ENCODE assay signal across 8 mouse cellular contexts in the genomic region with DNA sequence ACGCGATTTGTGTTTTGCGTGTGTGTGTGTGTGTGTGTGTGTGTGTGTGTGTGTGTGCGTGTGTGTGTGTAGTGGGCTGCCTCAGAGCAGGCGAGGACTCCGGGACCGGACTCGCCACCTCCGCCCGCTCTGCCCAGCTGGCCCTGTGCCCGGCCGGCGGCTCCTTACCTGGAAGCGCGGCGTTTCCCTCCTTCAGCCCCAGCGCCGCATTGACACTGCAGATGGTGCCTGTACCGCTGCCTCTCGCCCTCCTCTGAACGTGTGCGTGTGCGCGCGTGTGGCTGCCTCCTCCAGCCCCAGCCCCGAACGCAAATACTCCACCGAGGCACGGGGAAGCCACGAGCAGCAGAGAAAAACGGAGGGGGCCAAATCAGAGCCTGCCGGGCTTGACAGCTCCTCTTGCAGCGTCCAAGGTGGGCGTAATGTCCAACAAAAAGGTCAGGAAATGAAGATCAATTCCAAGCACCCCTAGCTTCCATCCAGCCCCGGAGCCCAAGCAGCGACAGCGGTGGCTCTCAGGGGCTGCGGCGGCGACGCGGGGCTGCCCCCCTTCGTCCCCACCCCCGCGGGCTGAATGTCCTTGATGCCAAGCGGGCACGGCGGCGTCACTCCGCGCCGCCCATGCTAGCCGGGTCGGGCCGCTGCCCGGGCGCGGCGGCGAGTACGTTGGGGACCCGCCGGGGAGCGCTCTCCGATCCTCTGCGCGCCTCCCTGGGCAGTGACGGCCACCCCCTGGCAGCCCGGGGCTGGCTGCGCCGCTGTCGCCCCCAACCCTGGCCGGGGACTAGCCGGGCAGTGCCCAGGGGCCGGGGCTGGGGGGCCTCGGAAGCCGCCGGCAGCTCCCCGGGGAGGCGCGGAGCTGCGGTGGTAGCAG. TPM values are rescaled to one million over a fixed set of nuclear protein-coding genes. Genes with fewer than 3 reads are reported as not detected.
DNase-seq lines count a peak whose midpoint lies in the region; ATAC-seq lines count a peak whose summit lies in the region.

No protein-coding gene starts in this region.

- H3K36me3 ChIP-seq in heart, embryonic 10.5 days: no peaks in the 10 kb centered on the region
- H3K36me3 ChIP-seq in kidney, embryonic 14.5 days (ENCODE audit: control insufficient read depth, insufficient read depth, low read length): no peaks in the 10 kb centered on the region
- H3K36me3 ChIP-seq in limb, embryonic 15.5 days: no peaks in the 10 kb centered on the region
- no peaks in the 10 kb centered on the region for H3K36me3 ChIP-seq in neural tube, embryonic 11.5 days (ENCODE audit: control insufficient read depth, insufficient read depth, low read length)

- peak overlapping the region; percentile 97 for H3K4me3 ChIP-seq in heart, embryonic 10.5 days
- H3K4me3 ChIP-seq in kidney, embryonic 14.5 days (ENCODE audit: low read length): peak overlapping the region; percentile 72
- H3K4me3 ChIP-seq in limb, embryonic 15.5 days: peak overlapping the region; percentile 67
- peak overlapping the region; percentile 75 for H3K4me3 ChIP-seq in neural tube, embryonic 11.5 days (ENCODE audit: low read depth, low read length)

- peak overlapping the region; percentile 94 for H3K27ac ChIP-seq in heart, embryonic 10.5 days
- no peak overlapping the region for H3K27ac ChIP-seq in kidney, embryonic 14.5 days (ENCODE audit: low read depth, low read length)
- H3K27ac ChIP-seq in limb, embryonic 15.5 days: peak overlapping the region; percentile 75
- H3K27ac ChIP-seq in neural tube, embryonic 11.5 days (ENCODE audit: low read depth, low read length): peak overlapping the region; percentile 78

- peak; percentile 41 for DNase-seq in ovary, postnatal 36 days (ENCODE audit: low spot score)
- DNase-seq in ovary, adult 18-20 months (ENCODE audit: low spot score): no peak
- peak; percentile 55 for DNase-seq in embryo, embryonic 9.5 days (ENCODE audit: extremely low spot score)
- DNase-seq in heart, embryonic 10.5 days (ENCODE audit: low spot score): no peak
- peak; percentile 55 for DNase-seq in neural tube, embryonic 11.5 days (ENCODE audit: low spot score)

- H3K27me3 ChIP-seq in heart, embryonic 10.5 days (ENCODE audit: insufficient read depth, poor library complexity, severe bottlenecking): peaks cover 26% of the 10 kb centered on the region; the same call in 1 of the 2 replicates
- peaks cover 76% of the 10 kb centered on the region for H3K27me3 ChIP-seq in kidney, embryonic 14.5 days (ENCODE audit: control insufficient read depth, insufficient read depth, low read length)
- H3K27me3 ChIP-seq in limb, embryonic 15.5 days: peaks cover 83% of the 10 kb centered on the region
- peaks cover 18% of the 10 kb centered on the region for H3K27me3 ChIP-seq in neural tube, embryonic 11.5 days (ENCODE audit: control insufficient read depth, insufficient read depth, low read length)

- peak overlapping the region; percentile 100 for H3K4me2 ChIP-seq in kidney, embryonic 14.5 days (replicated peaks; ENCODE audit: low read depth, low read length)
- H3K4me2 ChIP-seq in limb, embryonic 15.5 days: peak overlapping the region; percentile 99
- H3K4me2 ChIP-seq in neural tube, embryonic 11.5 days (ENCODE audit: low read depth): peak overlapping the region; percentile 99

- under 1% methylated on average over 79 of the region's 82 CpGs for WGBS in heart, embryonic 10.5 days
- under 1% methylated on average over 66 of the region's 82 CpGs for WGBS in kidney, embryonic 14.5 days
- under 1% methylated on average over 78 of the region's 82 CpGs for WGBS in limb, embryonic 15.5 days
- under 1% methylated on average over 77 of the region's 82 CpGs for WGBS in neural tube, embryonic 11.5 days

- H3K9ac ChIP-seq in kidney, embryonic 14.5 days (ENCODE audit: low read depth, low read length): peak overlapping the region; percentile 70
- peak overlapping the region; percentile 41 for H3K9ac ChIP-seq in limb, embryonic 15.5 days
- H3K9ac ChIP-seq in neural tube, embryonic 11.5 days (ENCODE audit: low read length): peak overlapping the region; percentile 76

- peak; percentile 4; the same call in 1 of the 2 replicates for ATAC-seq in kidney, embryonic 14.5 days (ENCODE audit: low FRiP score, low TSS enrichment)
- no peak; the same call in 1 of the 2 replicates for ATAC-seq in limb, embryonic 15.5 days (ENCODE audit: insufficient number of reproducible peaks, low FRiP score, low TSS enrichment, low read depth)
- peak; percentile 56 for ATAC-seq in neural tube, embryonic 11.5 days (ENCODE audit: insufficient read depth, low FRiP score, low TSS enrichment)
- ATAC-seq in activated CD4-positive, CD25-positive, alpha-beta regulatory T cell, adult 4 months: no peak

- peaks cover 66% of the 10 kb centered on the region for H3K4me1 ChIP-seq in heart, embryonic 10.5 days
- H3K4me1 ChIP-seq in kidney, embryonic 14.5 days (ENCODE audit: control insufficient read depth, insufficient read depth, low read length): peaks cover 9% of the 10 kb centered on the region
- peaks cover 35% of the 10 kb centered on the region for H3K4me1 ChIP-seq in limb, embryonic 15.5 days
- H3K4me1 ChIP-seq in neural tube, embryonic 11.5 days (ENCODE audit: control insufficient read depth, insufficient read depth, low read length): peaks cover 9% of the 10 kb centered on the region

- H3K9me3 ChIP-seq in heart, embryonic 10.5 days: no peaks in the 10 kb centered on the region
- no peaks in the 10 kb centered on the region for H3K9me3 ChIP-seq in kidney, embryonic 14.5 days (ENCODE audit: control insufficient read depth, low read length)
- H3K9me3 ChIP-seq in limb, embryonic 15.5 days: no peaks in the 10 kb centered on the region
- H3K9me3 ChIP-seq in neural tube, embryonic 11.5 days (ENCODE audit: control insufficient read depth, low read length): no peaks in the 10 kb centered on the region

RNA-seq across cellular contexts. Expression of a gene that starts 0.6 kb away (rescaled TPM):
- polyA plus RNA-seq in heart, embryonic 10.5 days (2016; fragmentation: Nextera tagmentation; extraction: Ambion mirVana): 7.2 and 7.8 TPM in 2 replicates
- polyA plus RNA-seq in kidney, embryonic 14.5 days (2014; fragmentation: Nextera tagmentation; extraction: Ambion mirVana): 0.91 and 1.2 TPM in 2 replicates
- polyA plus RNA-seq in limb, embryonic 15.5 days (2015; fragmentation: Nextera tagmentation; extraction: Ambion mirVana): 3.3 and 4.3 TPM in 2 replicates
- polyA plus RNA-seq in neural tube, embryonic 11.5 days (2014; fragmentation: Nextera tagmentation; extraction: Ambion mirVana): 7.0 and 7.4 TPM in 2 replicates
- not detected for polyA plus RNA-seq in activated CD4-positive, CD25-positive, alpha-beta regulatory T cell, adult 4 months (2017; shearing (Covaris generic))

Comparison
In these comparisons a context has a peak if more than half of its experiments do, and no peak if none do; other contexts are left out.
1. DNase-seq: peak in ovary, postnatal 36 days (single experiment), embryo, embryonic 9.5 days (single experiment) and neural tube, embryonic 11.5 days (single experiment); none in ovary, adult 18-20 months (single experiment) and heart, embryonic 10.5 days (single experiment).
2. ATAC-seq: peak in kidney, embryonic 14.5 days (single experiment) and neural tube, embryonic 11.5 days (single experiment); none in limb, embryonic 15.5 days (single experiment) and activated CD4-positive, CD25-positive, alpha-beta regulatory T cell, adult 4 months (single experiment).
3. Peak in every context shown above with its lines, with median percentiles within 50 percentile points of each other: H3K4me3 ChIP-seq, H3K4me2 ChIP-seq and H3K9ac ChIP-seq.